Mouse (Mus musculus) heart, postnatal 14 days (tissue): Measurements from ENCODE around the gene Akr7a5. TPM values are rescaled to one million over a fixed set of nuclear protein-coding genes. Genes with fewer than 3 reads are reported as not detected.
A peak's percentile ranks its signal among the peaks of the same experiment; 100 is the strongest.

Experiments used
- DNase-seq, 2 experiments: peaks; one replicate each; pipeline ENCODE4 v3.0.0; 2021 to 2022
- intact Hi-C: fragments of 180-260 bp; cut with DNase I; formaldehyde crosslinking; loops from one replicate; pipeline ENCODE4 v1.15.1; 2025
- long read RNA-seq, 2 experiments: library from polyadenylated mRNA; stranded (forward); transcript quantifications; one replicate each; pipeline ENCODE4 v2.0.0; 2021
- total RNA-seq, 2 experiments: library from RNA; stranded (reverse); gene quantifications; 2 replicates each; pipeline ENCODE4 v1.2.3; 2021

The Akr7a5 gene
- 10 to 100 TPM; 35.6 to 39.4 TPM for total RNA-seq
- long read RNA-seq, experiment 1, transcript Akr7a5-201 (7 exons, 1,288 nt): major isoform, 58 of 59 reads
- long read RNA-seq, experiment 1, partial matches to known transcripts: 0 of 59 reads
- long read RNA-seq, experiment 1, other reads (novel, unspliced or antisense): 1 of 59 reads
- long read RNA-seq, experiment 2, transcript Akr7a5-201 (7 exons, 1,288 nt): major isoform, 44 of 46 reads
- long read RNA-seq, experiment 2, partial matches to known transcripts: 0 of 46 reads
- long read RNA-seq, experiment 2, other reads (novel, unspliced or antisense): 2 of 46 reads

DNA sequence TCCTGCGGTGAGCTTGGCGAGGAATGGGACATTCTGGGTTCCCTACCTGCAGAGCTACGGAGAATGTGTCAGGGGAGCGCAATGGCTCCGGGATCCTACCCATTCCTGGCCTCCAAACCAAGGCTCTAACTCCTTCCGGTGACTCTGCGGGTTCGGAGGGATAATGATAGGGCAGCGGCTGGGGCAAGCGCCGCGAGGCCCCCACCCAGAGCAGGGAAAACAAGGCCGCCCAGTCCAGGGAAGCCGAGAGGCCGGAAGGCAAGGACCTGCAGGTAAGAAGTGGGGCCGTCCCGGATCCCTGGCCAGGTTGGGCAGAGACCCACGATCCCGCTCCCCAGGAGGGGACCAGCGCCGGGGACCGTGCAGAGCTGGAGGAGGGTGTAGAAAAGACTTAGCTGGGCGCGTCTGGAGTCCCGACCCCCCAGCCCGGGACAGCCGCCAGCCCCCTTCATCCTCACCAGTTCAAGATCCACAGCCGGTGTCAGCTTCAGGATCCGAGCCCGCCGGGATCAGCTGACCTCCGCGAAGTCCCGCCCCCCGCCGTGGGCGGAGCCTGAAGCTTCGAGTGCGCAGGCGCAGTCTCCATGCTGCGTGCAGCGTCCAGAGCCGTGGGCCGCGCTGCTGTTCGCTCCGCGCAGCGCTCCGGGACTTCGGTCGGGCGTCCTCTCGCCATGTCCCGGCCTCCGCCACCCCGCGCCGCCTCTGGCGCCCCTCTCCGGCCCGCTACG is at the start of gene Akr7a5, which contains the start of gene Pqlc2:
Akr7a5 (plus strand) TSS at position 574 of the 728 bp plus-strand sequence.
Pqlc2 (minus strand) TSS at position 538 of the 728 bp plus-strand sequence.
- peak; percentile 99 to 100 for DNase-seq
- intact Hi-C loops: no loop called here

DNA sequence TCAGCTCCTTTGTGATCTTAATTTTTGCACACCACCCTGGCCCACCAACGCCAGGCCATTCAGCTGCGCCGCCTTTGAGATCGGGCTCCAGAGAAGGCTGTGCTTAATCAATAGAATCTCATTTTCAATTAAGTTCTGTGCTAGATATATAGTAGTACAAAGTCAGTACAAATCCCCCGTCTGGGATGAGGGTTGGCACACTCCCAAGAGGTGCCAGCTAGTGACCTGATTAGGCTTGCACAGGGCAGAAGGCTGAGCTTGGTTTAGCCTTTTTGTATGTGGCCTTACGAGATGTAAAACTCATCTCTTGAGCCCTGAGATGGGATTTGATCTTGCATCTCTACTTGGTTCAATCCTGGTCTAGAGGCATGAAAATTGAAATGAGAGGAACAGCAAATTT is 47.6 kb upstream of the Akr7a5 start:
- intact Hi-C loops: no loop called here
- DNase-seq: no peak

DNA sequence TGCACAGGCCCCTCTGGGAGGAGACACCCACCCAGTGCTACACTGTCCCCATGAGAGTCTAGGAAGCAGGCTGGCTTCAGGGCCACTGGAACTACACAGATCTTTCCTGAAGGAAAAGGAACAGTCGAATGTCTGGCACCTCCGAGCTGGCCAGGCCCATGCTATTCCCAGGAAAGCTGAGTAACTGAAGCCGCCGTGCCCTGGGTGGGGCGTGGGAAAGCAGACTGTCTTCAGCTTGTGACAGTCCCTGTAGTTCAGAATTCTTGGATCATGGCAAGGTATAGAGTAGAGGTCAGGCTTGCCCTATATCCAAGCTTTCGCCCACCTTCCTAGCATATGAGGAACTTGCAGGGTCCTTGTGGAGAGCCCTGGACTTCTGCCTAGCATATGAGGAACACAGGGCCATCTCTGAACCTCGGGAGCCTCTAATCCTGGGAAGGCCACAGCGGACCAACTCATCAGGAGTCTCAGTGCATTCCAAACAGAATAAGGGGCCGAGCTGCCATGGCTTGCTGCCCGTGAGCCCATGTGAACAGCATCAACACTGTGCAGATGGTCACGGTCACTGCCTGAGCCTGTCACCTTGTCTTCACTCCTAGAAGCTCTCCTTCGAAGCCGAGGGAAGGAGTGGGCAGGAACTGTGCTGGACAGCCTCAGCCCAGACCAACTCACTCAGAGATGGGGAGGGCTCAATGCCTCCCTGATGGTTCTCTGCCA is 44.6 kb upstream of the Akr7a5 start:
- no peak for DNase-seq
- intact Hi-C loops: no loop called here

DNA sequence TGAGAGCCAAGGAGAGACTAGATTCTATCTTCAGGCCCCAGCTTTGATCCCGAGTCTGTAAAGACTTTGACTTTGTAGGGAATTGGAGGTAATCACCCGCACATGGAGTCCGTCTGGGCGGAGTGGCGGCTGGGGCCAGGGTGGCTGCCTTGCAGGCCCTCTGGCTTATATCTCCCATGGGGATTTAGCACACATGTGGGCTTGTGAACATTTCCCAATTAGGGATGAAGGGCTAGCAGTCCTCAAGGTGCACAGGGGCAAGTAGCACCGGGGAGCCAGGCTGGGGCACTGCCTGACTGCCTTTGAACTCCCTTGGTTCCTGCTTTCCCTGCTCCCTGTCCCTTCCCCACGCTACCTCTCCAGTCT is 44.1 kb upstream of the Akr7a5 start:
- no peak for DNase-seq
- intact Hi-C loops: no loop called here

DNA sequence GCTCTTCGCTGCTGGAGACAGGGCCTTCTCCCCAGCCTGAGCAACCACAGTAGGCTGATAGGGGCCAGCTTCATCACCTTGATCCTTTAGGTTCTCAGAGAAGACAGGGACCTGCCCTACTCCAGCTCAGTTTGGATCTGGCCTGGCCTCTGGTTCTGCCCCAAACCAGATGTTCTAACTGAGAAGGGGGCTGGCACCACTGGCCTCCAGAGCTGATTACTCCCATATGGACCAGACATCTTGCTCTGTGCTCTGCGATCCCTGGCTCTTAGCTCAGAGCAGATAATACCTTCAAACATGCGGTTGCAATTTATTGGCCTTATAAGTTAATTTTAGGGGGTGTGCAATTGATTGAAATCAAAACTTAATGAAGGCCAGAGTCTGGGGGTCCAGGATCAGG is 43.2 kb upstream of the Akr7a5 start:
- DNase-seq: no peak

DNA sequence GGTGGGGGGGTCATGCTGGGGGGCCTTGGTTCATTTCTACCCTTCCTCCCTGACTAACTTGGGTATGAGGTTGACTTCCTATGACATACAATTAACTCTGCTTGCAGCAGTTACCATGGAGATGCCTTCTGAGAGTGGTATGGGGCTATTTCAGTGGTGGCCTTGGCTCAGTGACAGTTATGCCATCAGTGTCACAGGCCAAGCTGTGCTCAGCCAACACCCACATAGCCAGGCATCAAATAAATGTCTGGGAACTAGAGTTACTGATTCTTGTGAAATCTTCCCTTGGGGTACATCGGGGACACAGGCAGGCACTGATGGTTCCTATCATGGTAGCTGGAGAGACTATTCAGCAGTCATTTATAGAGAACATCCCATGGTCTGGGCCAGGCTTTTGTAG is 42.3 kb upstream of the Akr7a5 start:
- intact Hi-C loops: no loop called here
- DNase-seq: no peak

More for the DNA sequence above, 43.2 kb upstream of the Akr7a5 start:
- intact Hi-C loops: no loop called here

DNA sequence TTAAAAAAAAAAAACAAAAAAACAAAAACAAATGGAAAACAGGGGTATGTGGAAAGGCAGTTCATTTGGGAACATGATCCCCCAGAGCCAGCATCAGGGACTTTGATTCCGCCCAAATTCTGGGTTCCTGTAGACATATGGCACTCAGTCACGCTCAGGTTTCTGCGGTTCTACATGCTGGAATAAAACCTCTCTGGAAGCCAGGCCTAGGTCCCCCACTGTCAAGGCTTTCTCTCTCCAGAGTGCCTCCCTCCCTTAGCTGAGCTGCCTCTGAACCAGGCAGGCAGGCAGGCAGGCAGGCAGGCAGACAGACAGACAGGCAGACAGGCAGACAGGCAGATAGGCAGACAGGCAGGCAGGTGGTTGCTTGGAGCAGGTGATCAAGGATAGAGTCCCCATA is 40.4 kb upstream of the Akr7a5 start:
- intact Hi-C loops: no loop called here
- no peak for DNase-seq

DNA sequence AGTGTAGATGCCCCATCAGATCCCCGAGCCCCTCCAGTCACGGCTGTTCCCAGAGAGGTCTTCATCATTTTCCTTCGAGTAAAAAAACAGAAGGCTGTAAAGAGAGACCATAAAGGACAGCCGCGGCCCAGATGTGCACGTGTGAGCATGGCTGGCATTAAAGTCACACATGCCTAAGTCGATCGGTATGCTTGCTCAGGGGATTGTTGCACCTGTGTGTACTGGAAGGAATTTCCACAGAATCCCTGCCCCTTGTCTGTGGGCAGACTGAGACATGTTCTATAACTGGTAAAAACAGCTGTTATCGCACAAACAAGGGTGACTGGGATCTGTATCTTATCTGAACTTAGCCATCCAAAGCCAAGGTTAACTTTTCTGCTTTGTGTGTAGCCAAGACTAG is 39.0 kb upstream of the Akr7a5 start:
- intact Hi-C loops: no loop called here

DNA sequence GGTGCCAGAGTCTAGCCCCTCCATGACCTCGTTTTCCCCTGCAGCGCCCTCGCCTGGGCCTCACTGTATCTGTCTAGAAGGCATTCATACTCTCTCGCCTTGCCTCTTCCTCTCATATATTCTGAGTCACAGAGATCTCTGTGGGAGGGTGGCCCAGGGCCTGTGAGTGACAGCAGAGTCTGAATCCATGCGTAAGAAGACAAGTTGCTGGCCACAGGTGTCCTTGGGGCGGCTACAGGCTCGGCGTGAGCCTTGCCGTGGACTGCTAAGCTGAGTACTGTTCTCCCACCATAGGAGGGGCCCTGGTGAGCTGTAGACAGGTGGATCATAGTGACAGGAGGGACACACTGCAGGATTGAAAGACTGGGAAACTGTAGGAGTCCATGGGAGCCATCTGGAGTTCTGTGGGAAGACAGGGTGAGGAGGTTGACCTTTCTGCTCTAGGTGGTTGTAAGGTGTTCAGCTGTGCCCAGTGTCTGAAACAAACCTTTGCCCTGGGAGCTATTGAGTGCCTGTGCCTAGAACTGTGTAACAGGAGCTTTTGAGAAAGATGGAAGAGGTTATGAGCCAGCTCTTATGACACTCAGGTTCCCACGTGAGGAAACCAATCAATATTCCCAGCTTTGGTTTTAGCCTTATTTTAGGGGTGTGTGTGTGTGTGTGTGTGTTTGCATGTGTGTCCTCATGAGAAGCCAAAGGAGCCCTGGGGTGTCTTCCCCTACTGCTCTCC is 37.4 kb upstream of the Akr7a5 start:
- intact Hi-C loops: no loop called here
- no peak for DNase-seq

More for the DNA sequence above, 39.0 kb upstream of the Akr7a5 start:
- DNase-seq: no peak

DNA sequence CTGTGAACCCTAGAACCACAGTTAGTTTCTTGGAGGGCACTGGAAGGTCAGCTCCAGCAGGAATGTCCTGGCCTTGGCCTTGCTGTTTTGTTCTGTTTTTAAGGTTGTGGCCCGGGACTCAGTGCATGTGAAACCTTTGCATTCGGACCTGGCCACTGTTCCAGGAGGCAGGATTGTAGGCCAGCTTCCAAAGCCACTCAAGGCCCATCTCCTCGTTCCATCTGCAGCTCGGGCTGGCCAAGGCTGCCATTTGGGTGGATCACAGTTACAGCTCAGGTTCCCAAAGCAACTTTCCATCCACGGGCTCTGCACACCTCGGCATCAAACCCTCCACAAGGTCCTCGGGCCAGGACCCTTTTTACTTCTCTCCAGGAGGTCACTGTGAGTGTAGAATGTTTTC is 36.0 kb upstream of the Akr7a5 start:
- intact Hi-C loops: no loop called here
- DNase-seq: no peak

DNA sequence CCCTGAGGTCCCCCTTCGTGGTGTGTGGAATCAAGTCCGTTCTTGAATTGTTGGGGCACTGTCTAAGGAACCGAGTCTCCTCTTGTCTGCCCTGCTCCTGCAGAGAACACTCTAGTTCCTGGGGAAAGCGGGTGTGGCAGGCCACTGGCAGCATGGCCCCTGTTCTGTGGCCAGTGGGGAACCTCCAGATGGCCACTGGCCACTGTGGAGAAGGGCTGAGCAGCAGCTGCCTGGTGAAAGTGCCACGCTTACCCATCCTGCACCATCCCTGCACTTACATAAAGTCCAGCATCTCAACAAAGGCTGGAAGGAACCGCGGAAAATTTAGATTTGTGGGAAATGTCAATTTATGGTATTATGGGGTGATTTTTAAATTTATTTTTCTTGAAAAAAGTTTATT is 34.1 kb upstream of the Akr7a5 start:
- DNase-seq: no peak
- intact Hi-C loops: no loop called here

DNA sequence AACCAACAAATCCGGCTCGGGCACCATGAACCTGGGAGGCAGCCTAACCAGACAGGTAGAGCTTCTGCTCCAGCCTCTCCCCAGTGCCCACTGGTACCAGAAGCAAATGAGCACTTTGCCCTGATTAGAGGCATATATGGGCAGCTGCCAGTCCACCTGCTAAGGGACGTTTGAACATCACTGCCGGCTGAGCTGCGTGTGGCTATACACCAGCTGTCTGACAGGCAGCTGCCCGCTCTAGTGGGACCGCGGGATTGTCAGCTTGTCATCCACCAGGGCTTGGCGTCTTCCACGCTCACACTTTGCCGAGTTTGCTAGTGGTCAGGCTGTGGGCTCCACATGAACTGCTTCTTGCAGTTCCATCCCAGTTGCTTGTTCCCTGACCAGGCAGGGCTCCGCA is 30.0 kb upstream of the Akr7a5 start:
- intact Hi-C loops: no loop called here
- DNase-seq: no peak

DNA sequence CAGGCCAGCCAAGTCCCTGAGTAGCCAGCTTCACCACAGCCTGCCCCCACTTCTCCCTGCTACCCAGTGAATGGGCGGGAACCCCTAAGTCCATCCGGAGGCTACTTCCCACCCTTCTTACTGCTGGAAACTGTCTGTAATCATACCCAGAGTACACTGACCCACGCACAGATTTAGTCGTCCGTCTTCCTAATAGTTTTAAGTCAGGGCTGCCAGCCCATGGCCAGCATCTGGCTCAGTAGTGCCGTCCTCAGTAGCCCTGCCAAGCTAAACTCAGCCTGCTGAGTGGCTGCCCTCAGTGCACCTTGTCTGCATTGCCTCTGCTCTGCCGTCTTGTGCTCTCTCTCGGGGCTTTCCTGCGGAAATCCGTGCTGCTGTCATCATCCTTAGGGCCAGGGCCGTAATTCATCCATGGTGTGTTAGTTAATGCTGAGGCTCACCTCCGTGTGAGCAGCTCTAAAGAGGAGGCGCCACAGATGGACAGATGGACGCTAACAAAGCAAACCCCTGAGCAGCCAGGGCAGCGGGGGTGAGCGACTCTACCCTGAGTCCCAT is 28.7 kb upstream of the Akr7a5 start:
- intact Hi-C loops: no loop called here

DNA sequence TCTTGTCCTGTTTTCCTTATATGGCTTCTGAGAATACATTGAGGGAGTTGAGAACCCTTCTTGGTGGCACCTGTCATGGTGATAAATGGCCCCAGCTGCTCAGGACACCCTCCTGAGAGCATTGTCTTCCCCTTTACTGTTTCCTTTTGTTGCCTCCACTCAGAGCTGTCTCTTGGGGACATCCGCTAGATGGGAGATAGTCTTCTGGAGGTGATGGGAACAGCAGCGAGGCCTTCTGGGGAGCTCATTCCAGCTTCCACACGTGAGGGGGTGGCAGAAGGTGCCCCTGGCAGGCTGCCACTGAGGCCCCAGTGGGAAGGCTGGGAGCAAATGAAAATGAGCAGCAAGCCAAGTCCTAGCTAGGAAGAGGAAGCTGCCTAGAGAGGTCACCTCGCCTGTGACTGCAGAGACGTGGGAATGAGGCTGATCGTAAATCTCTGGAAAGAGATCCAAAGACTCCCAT is 27.6 kb upstream of the Akr7a5 start:
- intact Hi-C loops: no loop called here
- peak; percentile 30 to 32 for DNase-seq

More for the DNA sequence above, 28.7 kb upstream of the Akr7a5 start:
- DNase-seq: no peak

DNA sequence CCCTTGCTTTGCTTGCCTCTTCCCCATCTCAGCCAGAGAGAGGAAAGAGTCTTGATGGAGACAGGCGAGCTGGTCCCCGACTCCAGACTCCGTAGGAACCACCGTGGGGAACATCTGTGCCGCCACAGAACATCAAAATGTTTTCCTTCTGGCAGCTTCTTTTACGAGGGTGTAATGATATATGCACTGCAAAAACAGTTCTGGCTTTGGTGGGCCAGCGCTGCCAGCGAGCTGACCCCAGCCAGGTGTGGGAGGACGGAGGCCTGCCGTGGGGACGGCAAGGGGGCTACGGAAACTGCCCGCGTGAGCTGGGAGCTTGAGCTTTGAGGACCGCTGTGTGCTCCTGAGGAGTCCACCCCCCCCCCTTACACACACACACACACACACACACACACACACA is 25.7 kb upstream of the Akr7a5 start:
- no peak for DNase-seq
- intact Hi-C loops: loop anchor here (5.0 kb wide), 1 partner anchor 52 kb away; no protein-coding TSS in a partner anchor

DNA sequence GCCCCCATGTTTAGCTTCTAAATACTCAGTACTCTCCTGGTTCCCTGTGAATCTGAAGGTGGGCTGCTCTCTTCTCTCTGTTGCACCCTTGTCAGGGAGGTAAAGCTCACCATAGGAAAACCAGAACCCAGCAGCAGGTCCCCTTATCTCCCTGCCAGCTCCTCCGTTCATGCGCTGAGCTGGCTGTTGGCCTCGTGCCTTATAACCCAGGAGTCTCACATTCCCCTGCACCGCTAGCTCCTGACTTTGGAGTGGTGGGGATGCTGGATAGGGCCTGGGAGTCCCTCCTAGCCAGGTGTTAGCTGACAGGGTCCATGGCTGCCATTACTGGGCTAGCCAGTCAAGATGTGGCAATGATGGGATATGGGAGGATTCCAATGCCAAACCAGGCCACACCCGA is 24.3 kb upstream of the Akr7a5 start:
- DNase-seq: peak in 1 of 2 experiments; percentile 34
- intact Hi-C loops: loop anchor here (5.0 kb wide), 1 partner anchor 51 kb away; no protein-coding TSS in a partner anchor

DNA sequence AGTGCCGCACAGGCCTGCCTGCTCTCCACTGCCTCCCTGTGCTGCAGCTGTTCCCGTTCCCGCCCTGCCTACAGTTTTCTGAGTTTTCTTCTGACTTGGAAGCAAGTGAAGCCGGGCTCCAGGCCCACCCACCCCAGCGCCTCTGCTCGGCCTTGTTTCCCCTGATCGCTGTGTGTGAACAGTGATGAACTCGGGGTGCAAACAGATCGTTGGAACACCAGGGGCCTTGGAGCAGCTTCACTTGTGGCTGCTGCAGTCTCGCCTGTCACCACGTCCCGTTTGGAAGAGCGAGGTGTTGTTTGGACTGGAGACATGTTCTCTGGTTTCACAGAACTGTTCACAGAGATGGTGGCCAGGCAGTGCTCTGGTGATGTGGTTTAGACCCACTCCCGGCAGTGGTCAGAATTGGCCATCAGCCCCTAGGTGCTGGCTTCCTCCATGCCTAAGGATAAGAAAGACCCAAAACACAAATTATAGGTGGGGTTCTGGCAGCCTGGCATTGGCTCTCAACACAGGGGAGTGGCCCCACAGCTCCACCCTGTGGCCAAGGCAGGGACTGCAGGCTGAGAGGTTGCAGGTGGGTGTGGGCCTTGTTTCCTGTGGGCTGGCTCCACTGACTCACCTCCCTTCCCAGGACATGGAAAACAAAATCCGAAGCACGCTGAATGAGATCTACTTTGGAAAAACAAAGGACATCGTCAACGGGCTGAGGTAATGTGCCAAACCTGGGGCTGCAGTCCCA is 23.3 kb upstream of the Akr7a5 start:
- intact Hi-C loops: loop anchor here (1.0 to 5.0 kb wide), 2 partner anchors 50 to 201 kb away; no protein-coding TSS in a partner anchor
- DNase-seq: peak; percentile 87 to 92

DNA sequence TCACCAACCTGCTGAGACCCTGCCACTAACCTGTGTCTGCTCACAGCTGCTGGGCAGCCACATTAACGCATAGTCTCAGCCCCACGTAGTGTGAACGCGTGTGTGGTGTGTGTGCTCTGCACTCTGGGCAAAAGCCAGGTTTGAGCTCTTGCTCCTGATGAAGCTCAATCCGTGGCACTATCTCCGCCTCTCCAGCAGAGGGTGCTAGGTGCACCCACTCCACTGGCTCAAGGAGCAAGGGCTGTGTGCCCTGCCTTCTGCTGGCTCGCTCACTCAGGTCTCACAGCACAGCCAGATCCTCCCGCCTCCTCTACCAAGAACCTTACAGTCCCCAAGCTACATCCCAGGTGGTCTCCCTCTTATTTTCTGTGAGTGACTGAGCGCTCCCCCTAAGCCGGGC is 21.5 kb upstream of the Akr7a5 start:
- intact Hi-C loops: loop anchor here (5.0 kb wide), 1 partner anchor 48 kb away; no protein-coding TSS in a partner anchor
- peak; percentile 57 to 64 for DNase-seq

DNA sequence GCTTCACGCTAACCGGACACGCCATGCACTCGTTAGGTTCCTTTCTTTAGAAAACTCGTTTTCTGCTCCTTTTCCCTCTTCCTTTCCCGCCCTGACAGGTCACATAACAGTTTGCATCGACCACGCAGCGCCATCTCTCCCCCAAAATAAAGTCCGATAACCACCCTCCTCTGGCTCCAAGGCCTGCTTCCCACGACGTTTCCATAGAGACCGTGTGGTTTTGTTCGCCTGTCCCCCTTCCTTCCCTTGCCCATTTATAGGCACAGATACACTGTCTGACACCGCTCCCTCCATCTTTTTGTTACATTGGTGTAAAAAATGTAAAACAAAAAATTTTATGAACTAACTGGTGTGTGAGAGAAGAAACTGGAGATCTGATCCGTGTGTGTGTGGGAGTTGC is 19.4 kb upstream of the Akr7a5 start:
- intact Hi-C loops: no loop called here
- no peak for DNase-seq
